Mouse (Mus musculus): ENCODE measurements around the gene Slc1a3.

The Slc1a3 gene

GRCm38 (mm10) chr15:8605538-8606188 is 104.9 kb downstream of the Slc1a3 start:
- DNase-seq (ENCODE audit: low spot score): no peak

GRCm38 (mm10) chr15:8602362-8602761 is 108.2 kb downstream of the Slc1a3 start:
- DNase-seq (ENCODE audit: low spot score): no peak

DNA sequence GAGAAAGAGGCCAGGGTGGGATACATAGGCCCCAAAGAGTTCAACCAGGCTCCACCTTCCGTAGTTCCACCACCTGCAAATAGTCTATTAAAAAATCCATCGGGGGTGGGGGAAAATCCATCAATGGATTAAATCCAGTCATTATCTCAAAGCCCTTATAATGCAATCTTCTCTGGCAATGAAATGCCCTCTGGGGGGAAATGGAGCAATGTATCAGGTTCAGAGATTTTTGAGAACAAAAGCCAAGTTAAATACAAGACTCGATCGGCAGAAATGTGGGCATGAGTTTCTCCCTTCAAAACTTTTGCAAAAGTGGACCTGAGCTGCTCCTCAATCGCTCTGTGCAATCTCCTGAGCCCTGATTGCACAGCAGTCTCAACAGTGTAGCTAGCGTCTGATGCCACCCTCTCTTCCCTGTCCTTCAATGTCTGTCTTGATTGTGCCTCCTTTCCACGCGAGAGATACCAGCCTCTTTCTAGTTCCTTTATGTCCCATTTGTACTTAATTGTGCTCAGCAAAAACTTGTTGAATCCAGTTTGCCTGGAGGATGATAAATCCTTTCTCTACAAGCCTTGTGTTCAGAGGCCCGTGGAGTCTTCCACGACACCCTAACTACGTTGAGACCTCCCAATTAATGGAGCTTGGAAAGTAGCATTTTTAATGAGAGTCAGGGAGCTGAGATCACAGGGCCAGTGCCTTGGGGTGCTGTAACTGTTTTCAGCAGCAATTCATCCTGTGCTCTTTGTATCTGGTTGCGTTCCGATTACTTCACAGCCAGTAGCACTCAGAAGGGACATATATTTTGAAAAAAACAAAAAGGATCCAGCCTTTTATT is 109.0 kb downstream of the Slc1a3 start:
- no peak for DNase-seq (ENCODE audit: low spot score)

DNA sequence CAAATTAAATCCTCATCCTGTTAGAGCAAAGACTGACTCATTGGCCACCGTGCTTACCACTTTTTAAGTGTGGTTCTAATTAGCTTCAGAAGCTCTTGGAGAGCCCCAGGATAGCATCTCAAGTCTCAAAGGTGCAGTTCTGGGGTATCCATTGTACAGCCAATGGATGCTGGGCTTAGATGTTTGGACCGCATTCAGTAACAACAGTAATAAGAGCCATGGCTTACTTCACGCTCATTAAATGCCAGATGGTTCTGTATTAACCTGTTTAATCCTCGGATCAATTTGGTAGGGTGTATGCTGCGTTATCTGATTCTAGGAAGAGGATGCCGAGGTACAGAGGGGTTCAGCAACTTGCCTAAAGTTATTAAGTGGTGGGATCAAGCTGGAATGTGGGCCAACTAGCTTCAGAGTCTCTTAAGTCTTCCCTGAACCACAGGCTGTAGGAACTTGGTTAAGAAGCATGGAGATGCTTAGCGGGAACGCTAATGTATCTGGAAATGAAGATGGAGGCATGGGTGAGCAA is 114.1 kb downstream of the Slc1a3 start:
- DNase-seq (ENCODE audit: low spot score): no peak

DNA sequence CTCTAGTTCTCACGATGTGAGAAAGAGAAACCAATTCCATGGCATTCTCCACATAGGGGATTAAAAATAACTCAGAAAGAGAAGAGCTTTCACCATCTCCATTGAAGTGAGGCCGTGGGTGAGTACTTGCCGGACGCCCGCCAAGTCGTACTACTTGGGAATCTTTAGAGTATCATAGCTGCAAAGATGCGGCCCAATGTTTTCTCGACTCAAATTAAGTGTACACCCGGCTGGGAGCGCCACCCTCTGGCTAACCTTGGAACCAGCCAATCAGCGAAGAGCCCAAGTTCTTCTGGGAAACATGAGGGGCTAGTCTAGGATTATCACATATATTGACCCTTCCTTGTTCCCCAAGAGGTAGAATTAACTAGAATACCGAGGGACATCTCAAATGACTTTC is 115.3 kb downstream of the Slc1a3 start:
- no peak for DNase-seq (ENCODE audit: low spot score)

GRCm38 (mm10) chr15:8589503-8590116 is 121.0 kb downstream of the Slc1a3 start:
- DNase-seq (ENCODE audit: low spot score): peak; percentile 92

GRCm38 (mm10) chr15:8588065-8588464 is 122.5 kb downstream of the Slc1a3 start:
- no peak for DNase-seq (ENCODE audit: low spot score)

DNA sequence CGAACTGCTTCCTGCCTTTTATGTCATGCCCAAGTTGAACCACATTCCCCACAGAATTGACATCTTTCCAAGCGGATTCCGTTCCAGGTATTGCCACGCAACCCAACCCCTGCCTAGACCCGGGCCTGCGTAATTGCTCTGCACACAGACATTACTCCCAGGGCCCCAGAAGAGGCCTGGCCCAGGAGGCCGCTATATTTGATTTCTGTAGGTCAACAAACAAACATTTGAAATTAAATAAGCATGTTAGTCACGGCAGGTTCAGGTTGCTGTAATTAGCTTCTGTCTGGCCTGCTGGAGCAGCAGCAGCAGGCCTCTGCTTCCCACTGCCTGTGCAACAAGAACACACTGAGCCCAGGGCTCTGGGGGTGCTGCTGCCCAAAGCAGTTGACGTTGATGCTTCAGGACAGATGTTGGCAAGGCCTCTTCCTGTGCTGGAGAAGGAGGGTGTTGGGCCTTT is 123.7 kb downstream of the Slc1a3 start:
- DNase-seq (ENCODE audit: low spot score): no peak
